Mouse (Mus musculus) liver, embryonic 14.5 days (tissue): ENCODE results near the gene Cacng2. TPM values are rescaled to one million over a fixed set of nuclear protein-coding genes. Genes with fewer than 3 reads are reported as not detected.

Experiments
- ATAC-seq: fragments of 200-750 bp; cut with Nextera tagmentation; 2 replicates; pipeline ENCODE4 v1.8.0; 2017; ENCODE audit warnings: moderate number of reproducible peaks, mild to moderate bottlenecking, moderate library complexity; ENCODE audit not compliant: insufficient read depth
- DNase-seq, 3 experiments: peaks; one replicate each; pipeline ENCODE4 v3.0.0-alpha.2; 2012 to 2013; ENCODE audit warnings: low read depth in 3 of 3, low spot score in 3 of 3
- H3K27ac ChIP-seq: fragments of 300-500 bp; sonication (generic); 2 replicates; pipeline ENCODE4 v1.5.1; 2014; ENCODE audit warnings: moderate library complexity, mild to moderate bottlenecking, control low read depth, inconsistent platforms
- H3K27me3 ChIP-seq: fragments of 300-500 bp; sonication (generic); 2 replicates; pipeline ENCODE4 v1.6.1; 2014; ENCODE audit warnings: mild to moderate bottlenecking, low read length, moderate library complexity; ENCODE audit not compliant: control insufficient read depth, insufficient read depth
- H3K36me3 ChIP-seq: fragments of 300-500 bp; sonication (generic); replicated peaks from 2 replicates; pipeline ENCODE4 v1.6.1; 2014; ENCODE audit warnings: low read depth; ENCODE audit not compliant: control insufficient read depth, insufficient read depth
- H3K4me1 ChIP-seq, 2 experiments: fragments of 200-500 bp in 1 of 2; fragments of 300-500 bp in 1 of 2; sonication (generic) in 1 of 2; replicated peaks; 2 replicates each; pipeline ENCODE4 v1.6.1; 2012 to 2014; ENCODE audit warnings: antibody characterized with exemption in 1 of 2, inconsistent platforms in 1 of 2, low read length in 1 of 2; ENCODE audit not compliant: control insufficient read depth in 2 of 2, insufficient read depth in 2 of 2
- H3K4me2 ChIP-seq: fragments of 300-500 bp; sonication (generic); 2 replicates; pipeline ENCODE4 v1.6.1; 2014; ENCODE audit warnings: low read depth, mild to moderate bottlenecking, control low read depth, moderate library complexity
- H3K4me3 ChIP-seq, 2 experiments: fragments of 200-500 bp in 1 of 2; fragments of 300-500 bp in 1 of 2; sonication (generic) in 1 of 2; 2 replicates each; pipeline ENCODE4 v1.5.1; 2012 to 2014; ENCODE audit warnings: low read depth in 2 of 2, low read length in 2 of 2, mild to moderate bottlenecking in 2 of 2, control low read depth in 1 of 2, inconsistent platforms in 1 of 2, moderate library complexity in 1 of 2; ENCODE audit not compliant: insufficient read depth in 1 of 2
- H3K9ac ChIP-seq: fragments of 300-500 bp; sonication (generic); replicated peaks from 2 replicates; pipeline ENCODE4 v1.6.1; 2014; ENCODE audit warnings: mild to moderate bottlenecking, control low read depth, moderate library complexity
- H3K9me3 ChIP-seq: fragments of 300-500 bp; sonication (generic); 2 replicates; pipeline ENCODE4 v1.6.1; 2016; ENCODE audit warnings: low read length, mixed read lengths; ENCODE audit not compliant: control insufficient read depth
- CTCF ChIP-seq: IDR thresholded peaks from 2 replicates; pipeline ENCODE4 v1.5.1; 2016; ENCODE audit warnings: antibody characterized with exemption, low read depth, control low read depth
- EP300 ChIP-seq: IDR thresholded peaks from 2 replicates; pipeline ENCODE4 v1.6.1; 2016; ENCODE audit warnings: antibody characterized with exemption, low read depth
- WGBS: fragments of 180-500 bp; shearing (Covaris S2); extraction: QIAGEN DNeasy Blood & Tissue Kit; methylation state at CpG from one replicate; pipeline ENCODE4 v1.1.7; 2014; ENCODE audit not compliant: insufficient replicate concordance; 5-methylcytosine and 5-hydroxymethylcytosine counted together
- polyA plus RNA-seq, 2 experiments: library from polyadenylated mRNA; depleted of rRNA in 1 of 2; stranded (reverse) in 1 of 2; unstranded in 1 of 2; fragments of >200 nt; fragmentation: Nextera tagmentation in 1 of 2; extraction: Ambion mirVana in 1 of 2; gene quantifications; 2 replicates each; pipeline versions ENCODE4 v1.2.1 to v1.2.3; 2012 to 2014

Cacng2 gene
- polyA plus RNA-seq, 2 experiments: not detected

DNA sequence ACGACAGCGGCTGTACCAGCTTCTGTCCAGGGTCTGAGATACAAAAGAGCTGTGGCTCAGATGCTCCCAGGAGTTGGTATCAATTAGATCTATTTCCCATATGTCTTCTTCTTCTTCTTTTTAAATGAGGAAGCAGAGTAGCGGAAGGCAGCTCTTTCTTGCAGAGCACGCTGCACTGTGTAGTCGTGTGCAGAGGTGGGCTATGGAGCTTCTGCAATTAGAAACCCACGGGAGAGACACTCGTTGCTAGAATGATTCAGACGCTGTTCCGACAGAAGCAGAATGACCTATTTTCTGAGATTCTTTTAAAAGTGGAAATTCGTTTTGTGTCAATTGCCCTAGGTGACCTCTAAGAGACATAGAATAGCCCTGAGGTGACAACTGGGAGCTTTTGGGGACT is 69.1 kb downstream of the Cacng2 start:
- ATAC-seq: no peak
- no peaks in the 10 kb centered on the region for H3K36me3 ChIP-seq
- H3K27ac ChIP-seq: no peak overlapping the region
- no peak overlapping the region for H3K9ac ChIP-seq
- 62% methylated on average over 10 of the region's 10 CpGs for WGBS
- DNase-seq: no peak
- no peaks in the 10 kb centered on the region for H3K9me3 ChIP-seq
- no peaks in the 10 kb centered on the region for H3K4me1 ChIP-seq
- no peaks in the 10 kb centered on the region for H3K27me3 ChIP-seq
- H3K4me2 ChIP-seq: no peak overlapping the region
- TF ChIP-seq EP300 (no peak), CTCF (no peak)
- H3K4me3 ChIP-seq: no peak overlapping the region

DNA sequence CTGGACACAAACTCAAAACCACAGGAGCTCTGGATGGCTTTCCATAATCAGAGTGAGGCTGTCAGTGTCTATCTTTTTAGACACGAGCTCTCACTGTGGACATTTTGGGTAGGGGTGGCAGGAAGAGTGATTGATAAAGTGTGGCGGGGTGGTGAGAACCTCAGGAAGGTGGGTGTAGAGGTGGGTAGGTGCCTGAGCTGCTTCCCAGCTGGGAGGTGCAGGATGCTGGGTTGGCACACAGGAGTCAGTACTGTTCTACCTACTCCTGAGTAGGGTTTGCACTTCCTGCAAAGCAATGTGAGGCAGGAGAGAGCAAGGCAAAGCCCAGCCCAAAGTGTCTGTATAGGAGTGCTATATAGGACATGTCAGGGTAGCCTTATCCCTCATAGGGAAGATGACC is 69.9 kb downstream of the Cacng2 start:
- Histone ChIP-seq H3K4me2 (no peak overlapping the region), H3K9me3 (no peaks in the 10 kb centered on the region), H3K4me1 (no peaks in the 10 kb centered on the region), H3K27me3 (no peaks in the 10 kb centered on the region), H3K27ac (no peak overlapping the region), H3K36me3 (no peaks in the 10 kb centered on the region), H3K4me3 (no peak overlapping the region), H3K9ac (no peak overlapping the region)
- ATAC-seq (no peak), DNase-seq (no peak)
- 58% methylated on average over 2 of the region's 2 CpGs for WGBS
- no peak for TF ChIP-seq CTCF
- no peak for TF ChIP-seq EP300

DNA sequence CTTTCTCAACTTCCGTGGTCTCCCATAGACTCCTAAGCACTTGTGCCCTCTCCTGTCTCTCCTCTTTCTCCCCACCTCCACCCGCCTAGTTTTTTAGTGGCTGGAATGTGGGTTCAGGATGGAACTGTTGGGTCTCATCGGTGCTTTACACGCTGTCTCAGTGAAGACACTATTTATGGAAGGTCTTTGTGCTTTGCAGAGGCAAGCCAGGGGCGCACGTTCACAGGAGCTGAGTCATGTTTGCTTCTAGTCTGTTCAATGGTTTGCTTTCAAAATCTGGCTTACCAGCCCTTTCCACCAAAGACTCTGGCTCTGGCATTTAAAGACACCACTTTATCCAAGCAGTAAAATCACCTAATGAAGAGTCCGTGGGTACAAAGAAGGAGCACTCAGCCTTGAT is 74.0 kb downstream of the Cacng2 start:
- H3K4me1 ChIP-seq: no peaks in the 10 kb centered on the region
- no peak overlapping the region for H3K4me3 ChIP-seq
- H3K9ac ChIP-seq: no peak overlapping the region
- no peak for ATAC-seq
- TF ChIP-seq CTCF (no peak), EP300 (no peak)
- DNase-seq: no peak
- H3K9me3 ChIP-seq: no peaks in the 10 kb centered on the region
- WGBS: 48% methylated on average over 7 of the region's 7 CpGs
- no peaks in the 10 kb centered on the region for H3K27me3 ChIP-seq
- no peak overlapping the region for H3K4me2 ChIP-seq
- no peak overlapping the region for H3K27ac ChIP-seq
- no peaks in the 10 kb centered on the region for H3K36me3 ChIP-seq

DNA sequence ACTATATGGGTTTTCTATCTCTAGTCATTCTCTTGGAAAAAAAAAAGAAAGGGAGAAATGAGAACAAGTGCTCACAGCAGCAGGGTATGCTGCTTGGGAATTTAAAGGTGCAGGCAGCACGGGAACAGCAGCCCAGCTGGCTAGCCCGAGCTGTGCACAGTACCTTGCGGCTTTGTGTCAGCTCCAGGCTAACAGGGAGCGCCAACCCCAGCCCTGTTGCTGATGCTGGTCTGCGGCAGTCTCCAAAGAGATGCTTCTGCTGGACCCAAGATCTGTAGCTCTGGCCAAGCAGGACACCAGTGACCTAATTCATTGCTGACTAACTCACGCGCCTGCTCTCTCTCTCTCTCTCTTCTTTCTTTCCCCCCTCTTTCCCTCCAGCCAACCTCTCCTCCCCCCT is 74.5 kb downstream of the Cacng2 start:
- no peak overlapping the region for H3K27ac ChIP-seq
- no peaks in the 10 kb centered on the region for H3K36me3 ChIP-seq
- no peak for TF ChIP-seq CTCF
- TF ChIP-seq EP300: no peak
- no peaks in the 10 kb centered on the region for H3K27me3 ChIP-seq
- WGBS: 59% methylated on average over 7 of the region's 7 CpGs
- DNase-seq (no peak), ATAC-seq (no peak)
- H3K9ac ChIP-seq: no peak overlapping the region
- H3K4me1 ChIP-seq: no peaks in the 10 kb centered on the region
- no peak overlapping the region for H3K4me2 ChIP-seq
- no peak overlapping the region for H3K4me3 ChIP-seq
- no peaks in the 10 kb centered on the region for H3K9me3 ChIP-seq

DNA sequence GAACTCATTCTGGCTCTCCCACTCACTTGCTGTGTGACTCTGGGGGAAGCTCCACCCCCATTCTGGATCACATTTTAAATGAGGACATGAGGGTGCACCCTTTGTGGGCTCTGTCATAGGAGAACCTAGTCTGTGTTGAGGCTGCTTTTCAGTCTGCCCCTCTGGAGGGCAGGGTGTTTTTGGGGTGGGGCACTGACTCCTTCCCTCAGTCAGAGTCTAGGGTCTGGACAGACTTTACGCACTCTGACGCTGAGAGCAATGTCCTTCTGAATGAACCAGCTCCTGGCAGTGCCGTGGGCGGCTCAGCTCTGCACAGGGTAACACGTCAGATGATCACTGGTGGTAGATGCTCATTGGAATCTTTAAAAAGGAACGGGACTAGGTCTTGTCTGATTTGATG is 75.0 kb downstream of the Cacng2 start:
- Histone ChIP-seq H3K4me3 (no peak overlapping the region), H3K9ac (no peak overlapping the region), H3K27me3 (no peaks in the 10 kb centered on the region), H3K4me2 (no peak overlapping the region), H3K9me3 (no peaks in the 10 kb centered on the region), H3K4me1 (no peaks in the 10 kb centered on the region), H3K36me3 (no peaks in the 10 kb centered on the region), H3K27ac (no peak overlapping the region)
- TF ChIP-seq CTCF (no peak), EP300 (no peak)
- ATAC-seq (no peak), DNase-seq (no peak)
- 61% methylated on average over 6 of the region's 6 CpGs for WGBS

DNA sequence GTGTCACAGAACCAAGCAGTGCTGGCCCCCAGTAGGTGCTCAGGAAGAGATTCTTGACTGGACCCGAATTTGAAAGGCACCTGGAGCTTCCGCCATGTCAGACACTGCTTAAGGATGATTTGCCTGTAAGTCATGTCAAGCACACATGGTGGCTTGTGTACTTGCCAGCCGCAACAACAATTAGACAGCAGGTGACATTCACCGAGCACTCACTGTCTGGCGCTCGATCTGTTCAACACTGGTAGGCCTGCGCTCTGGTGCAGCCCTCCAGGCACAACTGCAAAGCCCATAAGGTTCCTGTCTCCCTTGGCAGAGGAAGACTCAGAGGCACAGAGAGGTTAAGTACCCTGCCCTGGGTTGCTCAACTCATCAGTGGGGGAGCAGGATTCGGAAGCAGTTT is 77.1 kb downstream of the Cacng2 start:
- no peak for ATAC-seq
- Histone ChIP-seq H3K4me3 (no peak overlapping the region), H3K36me3 (no peaks in the 10 kb centered on the region), H3K4me1 (no peaks in the 10 kb centered on the region), H3K9ac (no peak overlapping the region), H3K27me3 (no peaks in the 10 kb centered on the region), H3K27ac (no peak overlapping the region), H3K9me3 (no peaks in the 10 kb centered on the region), H3K4me2 (no peak overlapping the region)
- no peak for TF ChIP-seq EP300
- TF ChIP-seq CTCF: no peak
- 71% methylated on average over 8 of the region's 8 CpGs for WGBS
- no peak for DNase-seq
